Mouse (Mus musculus) adrenal gland, postnatal 10 days (tissue): ENCODE measurements at regions not wholly inside any gene's neighbourhood (a gene's known extent, or its start where the extent isn't known, plus 50 kb on each side); places are given as distances from the start of the nearest gene placed in this dataset.

Experiments used
- DNase-seq: peaks from one replicate; pipeline ENCODE4 v3.0.0; 2021; ENCODE audit warnings: mixed read lengths

DNA sequence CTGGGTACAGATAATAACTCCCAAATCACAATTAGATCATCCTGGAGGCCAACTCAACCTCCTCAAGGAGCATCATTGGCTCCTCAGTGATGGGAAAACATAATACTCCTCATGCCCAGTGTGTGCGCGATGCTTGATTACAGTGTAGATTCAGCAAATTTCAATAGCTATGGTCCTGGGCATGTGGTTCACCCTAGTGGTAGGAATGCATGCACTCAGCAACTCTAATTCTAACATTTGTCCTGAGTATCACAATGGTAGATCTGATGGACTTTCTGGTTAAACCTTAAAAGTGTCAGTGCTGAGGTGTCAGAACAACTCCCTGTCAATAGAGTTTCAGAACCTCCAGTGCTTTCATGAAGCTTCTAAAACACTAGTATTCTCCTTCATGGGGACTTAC, 442.0 kb downstream of the Hsfy2 start:
- no peak for DNase-seq

- DNase-seq, result no peak
These were observed 453.6 kb downstream of the Hsfy2 start for GRCm38 (mm10) chr1:56183503-56184198.

DNA sequence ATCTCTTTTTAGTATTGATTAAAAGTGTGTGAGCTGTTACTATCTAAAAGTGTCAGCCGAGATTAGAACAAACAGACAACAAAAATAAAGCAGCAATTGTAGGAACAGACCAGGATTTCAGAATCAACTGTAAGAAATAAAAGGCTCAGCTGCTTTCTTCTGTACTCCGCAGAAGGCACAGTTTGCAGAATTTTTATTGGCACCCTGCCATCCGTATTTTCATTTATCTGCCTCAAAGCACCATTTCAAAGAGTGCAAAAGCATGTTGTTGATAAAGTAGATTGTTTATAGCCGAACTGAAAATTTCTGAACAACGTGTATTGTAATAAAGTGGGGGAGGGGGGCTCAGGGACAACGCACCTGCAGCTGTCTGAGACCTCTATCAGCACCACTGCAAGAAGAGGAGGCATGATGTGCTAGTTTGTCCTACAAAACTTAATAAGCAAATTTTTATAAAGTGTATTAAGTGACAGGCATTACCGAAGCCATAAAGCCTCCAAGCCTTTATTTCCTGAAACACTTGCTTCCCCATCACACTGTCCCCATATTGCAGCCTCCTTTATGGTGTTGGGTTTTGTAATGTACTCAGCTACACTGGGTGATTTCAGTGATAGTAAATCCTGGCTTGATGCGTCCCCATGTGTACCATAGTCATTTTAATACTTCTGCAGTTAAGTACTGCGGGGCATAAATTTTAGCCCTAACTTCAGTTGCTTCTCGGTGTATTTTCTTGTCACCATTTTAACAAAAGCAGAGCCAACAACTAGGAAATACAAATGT, 457.8 kb downstream of the Hsfy2 start:
- no peak for DNase-seq

DNA sequence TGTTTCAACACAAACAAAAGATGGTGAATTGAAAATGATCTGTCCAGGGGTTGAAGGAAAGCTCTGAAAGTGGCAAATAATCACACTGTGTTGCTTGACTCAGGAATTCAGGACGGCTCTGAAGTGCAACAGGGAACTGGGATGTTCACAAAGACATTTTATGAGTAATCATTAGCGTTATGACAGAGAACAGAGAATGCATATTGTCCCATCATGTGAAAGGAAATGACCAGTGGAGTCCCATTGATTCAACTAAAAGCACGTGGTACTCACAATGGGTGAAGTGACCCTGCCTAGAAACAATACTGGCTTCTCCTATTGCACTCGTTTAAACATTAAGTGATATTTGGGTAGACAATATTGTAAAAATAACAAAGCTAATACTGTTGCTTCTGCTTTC, 466.1 kb downstream of the Hsfy2 start:
- no peak for DNase-seq

DNA sequence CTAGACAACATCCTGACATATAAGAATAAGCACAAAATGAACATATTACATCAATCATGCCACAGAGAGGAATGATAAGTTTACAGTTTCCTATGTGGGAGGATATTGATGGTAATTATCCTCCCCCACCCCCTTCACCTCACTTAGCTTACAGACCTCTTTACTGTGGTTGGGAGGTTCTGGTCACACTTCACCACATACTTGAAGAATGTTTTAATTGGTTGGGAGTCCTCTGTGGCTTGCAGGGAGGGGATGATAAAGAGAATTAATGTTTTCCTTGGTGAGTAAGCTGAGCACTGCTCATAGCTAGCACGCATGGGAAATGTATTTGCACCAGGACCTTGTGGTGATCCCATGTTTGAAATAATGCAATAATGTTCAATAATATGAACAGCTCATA, 468.5 kb downstream of the Hsfy2 start:
- DNase-seq, result no peak

DNA sequence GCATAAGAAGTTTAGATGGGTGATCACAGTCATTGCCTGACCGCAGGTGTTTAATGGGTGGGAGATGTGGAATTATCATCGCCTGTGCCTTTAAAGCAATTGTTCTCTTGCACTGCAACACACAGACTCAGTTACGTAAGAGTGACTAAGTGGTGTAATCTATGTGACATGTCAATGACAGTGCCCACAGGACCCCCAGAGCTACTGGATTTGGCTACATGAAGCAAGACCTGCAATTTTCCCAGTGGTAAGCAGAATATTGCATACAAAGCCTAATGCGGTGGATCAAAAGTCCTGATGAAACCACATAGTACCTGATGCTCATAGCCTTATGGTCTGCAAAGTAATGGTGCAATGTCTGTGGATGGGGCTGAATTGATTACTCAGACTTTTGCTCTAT, 469.2 kb downstream of the Hsfy2 start:
- DNase-seq, result peak; percentile 7

DNA sequence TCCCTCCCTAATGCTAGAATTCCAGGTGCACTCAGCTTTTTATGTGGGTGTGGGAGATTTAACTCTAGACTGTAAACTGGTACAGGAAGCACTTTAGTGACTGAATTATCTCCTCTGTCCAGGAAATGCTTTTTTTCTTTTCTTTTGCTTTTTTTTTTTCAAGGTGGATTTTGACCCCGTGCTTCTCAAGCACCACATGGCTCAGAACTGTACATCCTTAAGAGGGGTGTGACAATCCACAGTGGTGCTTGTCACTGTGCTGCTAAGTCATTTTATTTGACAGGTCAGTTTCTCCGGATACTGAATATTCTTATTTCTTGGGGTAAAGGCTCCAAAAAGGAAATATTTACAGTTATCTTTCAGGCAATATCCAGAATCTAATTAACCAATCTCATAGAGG, 472.0 kb downstream of the Hsfy2 start:
- no peak for DNase-seq

DNA sequence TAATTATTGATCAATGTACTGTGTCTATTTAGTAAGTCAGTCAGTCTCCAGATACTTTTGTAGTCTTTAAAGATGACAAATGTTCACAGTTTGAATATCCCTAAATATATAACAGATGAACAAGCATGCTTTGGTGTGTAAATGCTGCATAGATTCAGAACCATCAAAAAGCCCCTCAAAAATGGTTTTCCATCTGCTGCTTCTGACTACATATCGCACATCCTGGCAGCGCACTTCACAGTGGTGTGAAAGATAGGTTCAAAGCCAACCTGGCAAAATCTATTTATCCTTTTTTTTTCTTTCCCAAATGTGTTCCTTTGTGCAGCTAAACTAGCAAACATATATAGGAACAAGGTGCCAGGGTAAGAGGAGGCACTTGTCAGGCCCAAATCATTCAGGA, 472.9 kb downstream of the Hsfy2 start:
- DNase-seq, result no peak

DNA sequence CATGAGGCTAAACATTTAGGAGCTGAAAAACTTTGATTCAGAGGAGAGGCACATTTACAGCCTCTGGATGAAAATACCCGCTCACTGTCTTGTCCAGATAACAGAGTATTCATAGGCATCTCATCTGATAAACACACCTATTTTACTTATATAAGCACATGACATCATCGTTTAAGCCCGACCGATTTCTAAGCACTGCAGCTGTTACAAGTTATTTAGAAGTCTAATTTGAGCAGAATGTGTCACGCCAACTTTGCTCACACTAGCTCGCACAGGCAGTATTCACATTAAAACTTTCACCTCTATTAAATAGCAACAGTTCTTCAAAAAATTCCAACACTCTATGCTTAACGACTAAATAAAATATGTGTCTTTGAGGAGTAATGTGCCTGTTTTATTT, 506.3 kb downstream of the Hsfy2 start:
- no peak for DNase-seq

DNA sequence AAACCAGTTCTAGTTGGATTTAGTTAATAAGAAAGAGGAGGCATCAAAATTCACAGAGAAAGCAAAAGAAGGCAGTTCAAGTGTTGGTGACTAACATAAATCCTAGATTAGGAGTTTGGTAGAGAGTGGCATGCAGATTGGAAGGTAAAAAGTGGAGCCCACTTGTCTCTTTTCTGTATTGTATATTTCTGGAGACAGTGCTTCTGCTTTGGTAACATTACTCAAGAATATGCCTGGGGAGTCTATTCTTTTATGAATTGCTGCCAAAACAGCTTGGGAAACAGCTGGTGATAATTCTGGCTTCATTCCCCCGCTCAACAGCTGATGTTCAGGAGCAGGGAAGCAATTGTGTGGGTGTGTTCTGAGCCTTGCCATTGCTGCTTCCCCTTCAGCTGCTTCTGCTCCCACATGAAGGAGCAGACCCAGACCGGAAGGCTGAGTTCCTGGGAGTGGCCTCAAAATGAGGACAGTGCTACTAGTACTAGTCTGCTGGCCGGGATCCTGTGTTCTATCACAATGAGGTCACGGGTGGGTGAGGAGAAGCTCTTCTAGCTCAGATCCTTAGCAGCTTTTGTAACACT, 547.9 kb downstream of the Hsfy2 start:
- DNase-seq, result peak; percentile 27

DNA sequence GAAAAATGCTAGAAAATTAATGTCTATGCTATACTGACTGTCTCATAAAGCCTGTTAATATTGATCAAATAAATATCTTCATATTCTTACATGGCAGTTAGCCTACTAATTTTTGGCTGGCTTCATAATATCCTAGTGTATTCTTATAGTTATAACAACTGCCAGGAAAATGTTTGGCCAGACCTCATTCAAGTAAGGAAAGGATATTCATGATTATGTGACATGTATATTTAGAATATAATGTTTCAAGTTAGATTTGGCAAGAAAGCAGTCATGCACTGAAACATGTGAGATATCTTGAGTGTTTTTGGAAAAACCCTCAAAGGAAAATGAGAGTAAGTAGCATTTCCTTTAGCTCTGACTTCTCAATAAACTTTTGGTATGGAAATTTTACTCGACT, 548.9 kb downstream of the Hsfy2 start:
- DNase-seq, result no peak

DNA sequence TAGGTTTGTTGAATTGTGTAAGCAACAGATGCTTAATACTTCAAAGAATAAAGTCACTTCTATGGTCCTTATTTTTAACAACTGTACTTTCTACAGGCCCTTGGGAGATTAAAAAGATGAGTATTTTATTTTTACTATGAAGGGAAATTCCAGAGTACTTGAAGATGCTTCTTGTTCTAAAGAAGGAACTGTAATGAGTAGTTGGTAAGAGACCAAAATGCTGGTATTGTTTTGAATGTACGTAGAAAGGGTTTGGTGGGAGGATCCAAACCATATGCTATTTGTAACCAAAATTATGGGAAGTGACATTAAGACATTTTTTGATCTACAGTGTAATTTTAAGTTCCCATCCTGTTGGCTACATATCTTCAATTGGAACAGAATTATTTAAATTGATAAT, 560.5 kb downstream of the Hsfy2 start:
- no peak for DNase-seq

DNA sequence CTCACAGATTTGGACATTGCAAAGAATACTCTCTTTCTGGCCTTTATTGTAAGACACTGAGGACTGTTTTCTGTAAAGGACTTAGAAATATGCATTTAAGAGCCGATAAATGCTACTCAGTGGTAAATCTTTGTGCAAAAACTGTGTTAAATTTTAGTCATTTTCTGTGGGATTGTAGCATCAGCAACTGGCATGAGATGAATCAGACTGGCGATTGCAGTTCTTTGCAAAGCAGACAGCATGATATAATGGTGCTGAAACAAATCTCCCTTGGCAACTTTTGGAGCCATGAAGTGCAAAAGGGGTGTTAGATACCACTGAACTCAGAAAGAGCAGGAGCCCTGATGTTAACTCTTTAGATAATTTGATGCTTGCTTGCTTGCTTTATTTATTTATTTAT, 565.0 kb downstream of the Hsfy2 start:
- no peak for DNase-seq

GRCm38 (mm10) chr1:56063474-56063873, 573.8 kb downstream of the Hsfy2 start:
- no peak for DNase-seq
